Mouse (Mus musculus): ENCODE measurements around the gene Psmg4. TPM values are rescaled to one million over a fixed set of nuclear protein-coding genes. Genes with fewer than 3 reads are reported as not detected.

Gene Psmg4
- total RNA-seq (2023), result 10 to 100 TPM; 12.5 to 21.0 TPM

DNA sequence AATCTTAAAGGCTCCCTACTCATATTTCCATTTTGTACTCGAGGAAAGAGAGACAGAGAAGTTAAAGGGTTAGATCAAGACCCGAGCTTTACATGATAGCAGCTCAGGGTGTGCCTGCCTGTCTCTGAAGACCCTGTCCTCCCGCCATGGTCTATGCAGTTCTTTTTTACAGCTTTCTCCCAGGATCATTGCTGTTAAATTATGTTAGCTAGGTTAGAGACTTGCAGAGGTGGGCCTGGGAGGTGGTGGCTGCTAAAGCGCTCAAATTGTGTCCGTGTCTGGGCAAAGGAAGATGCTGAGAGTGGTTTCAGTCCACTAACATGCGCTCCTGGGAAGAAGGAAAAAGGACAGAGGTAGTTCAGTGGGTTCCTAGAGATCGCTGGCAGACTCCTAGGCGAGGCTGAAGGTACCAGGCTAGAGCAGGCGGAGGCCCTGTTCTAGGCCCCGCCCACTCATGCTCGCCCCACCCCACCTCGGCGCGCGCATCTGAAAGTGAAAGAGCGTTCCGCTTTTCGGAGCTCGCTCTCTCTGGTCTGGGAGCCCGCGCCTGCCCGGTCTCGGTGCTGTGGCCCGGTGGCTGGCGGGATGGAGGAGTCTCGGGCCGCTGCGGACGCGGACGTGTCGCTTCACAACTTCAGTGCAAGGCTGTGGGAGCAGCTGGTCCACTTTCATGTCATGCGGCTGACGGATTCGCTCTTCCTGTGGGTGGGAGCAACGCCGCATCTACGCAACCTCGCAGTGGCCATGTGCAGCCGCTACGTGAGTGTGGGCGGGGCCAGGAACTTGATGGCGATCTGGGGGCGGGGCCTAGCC lies at the start of gene Psmg4:
TSS of gene Psmg4 (plus strand) at position 474 of the 813 bp plus-strand sequence.

DNA sequence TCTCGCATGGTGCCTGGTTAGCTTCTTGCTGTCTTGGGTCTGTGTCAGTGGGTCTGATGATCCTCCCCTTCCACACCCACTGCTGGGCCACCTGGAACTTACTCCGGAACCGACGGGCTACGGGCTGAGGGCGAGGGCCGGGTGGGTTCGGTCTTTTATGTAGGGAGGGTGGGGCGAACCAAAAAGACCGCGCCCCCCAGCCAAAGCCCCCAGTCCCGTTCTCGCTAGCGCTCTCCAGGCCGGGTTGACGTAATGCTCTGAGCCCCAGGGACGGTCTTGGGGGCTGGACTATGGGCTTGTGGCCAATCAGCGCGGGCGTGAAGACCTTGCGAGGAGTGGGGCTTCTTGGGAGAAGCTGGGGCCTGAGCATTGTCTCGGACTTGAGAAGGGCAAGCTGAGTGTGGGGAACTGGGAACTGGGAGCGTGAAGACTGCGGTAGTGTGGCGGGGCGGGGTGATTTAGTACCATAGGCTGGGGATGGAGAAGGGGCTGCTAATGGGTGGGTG lies 32.5 kb upstream of the Psmg4 start, which contains the start of gene Tubb2b:
TSS of gene Tubb2b (minus strand) at position 241 of the 506 bp plus-strand sequence.

Other genes with a start within 250 kb of the Psmg4 start
- 10 to 100 TPM; 28.0 to 30.2 TPM for gene Nqo2, start 198.3 kb upstream of the Psmg4 start, total RNA-seq (2023)
- 10 to 100 TPM; 73.4 to 76.8 TPM for gene Ripk1, start 160.6 kb upstream of the Psmg4 start, total RNA-seq (2023)
- 10 to 100 TPM; 19.3 to 22.5 TPM for gene Serpinb6a, start 160.2 kb upstream of the Psmg4 start, total RNA-seq (2023)
- gene Bphl, start 125.4 kb upstream of the Psmg4 start, total RNA-seq (2023), result 10 to 100 TPM; 14.7 to 20.8 TPM
- 10 to 100 TPM; 17.0 to 18.8 TPM for gene Tubb2a, start 85.0 kb upstream of the Psmg4 start, total RNA-seq (2023)
- under 1 TPM in 1 of 2 experiments, not detected in 1; 0.33 TPM for gene Tubb2b, start 32.5 kb upstream of the Psmg4 start, total RNA-seq (2023)
- gene Slc22a23, start 182.2 kb downstream of the Psmg4 start, total RNA-seq (2023), result 1 to 10 TPM; 1.6 to 4.0 TPM

All from neutrophil, adult 59 days (primary cell).